Mouse (Mus musculus): ENCODE measurements around the gene Ptpn7. TPM values are rescaled to one million over a fixed set of nuclear protein-coding genes. Genes with fewer than 3 reads are reported as not detected.
"Not testable (repeated sequence)": the region's sequence is repeated elsewhere in the genome, so short reads cannot be mapped to it uniquely, and the experiment has no call there.

The Ptpn7 gene
- polyA plus RNA-seq, 1 experiment from 2014 or later: 2.8 TPM

- H3K27me3 ChIP-seq (ENCODE audit: control insufficient read depth, insufficient read depth, low read length); H3K36me3 ChIP-seq (ENCODE audit: control insufficient read depth, insufficient read depth, low read length); H3K4me2 ChIP-seq (ENCODE audit: low read depth, low read length); H3K9me3 ChIP-seq (replicated peaks; ENCODE audit: control insufficient read depth, low read length); H3K4me3 ChIP-seq (replicated peaks; ENCODE audit: low read length); H3K4me1 ChIP-seq (ENCODE audit: control insufficient read depth, insufficient read depth, low read length); H3K9ac ChIP-seq (ENCODE audit: low read length); ATAC-seq (ENCODE audit: insufficient read depth, low FRiP score); H3K27ac ChIP-seq (ENCODE audit: low read length): not testable (repeated sequence)
- WGBS: 74% methylated on average over 5 of the region's 5 CpGs
Observed at GRCm38 (mm10) chr1:135194335-135194734, 61.8 kb downstream of the Ptpn7 start.

Other genes starting within 250 kb of the Ptpn7 start
- gene Ppp1r12b, start 176.8 kb upstream of the Ptpn7 start, polyA plus RNA-seq (2015; fragmentation: Nextera tagmentation; extraction: Ambion mirVana): 24.5 and 28.9 TPM in 2 replicates
- 27.8 and 33.2 TPM in 2 replicates for gene Ube2t, start 170.1 kb upstream of the Ptpn7 start, polyA plus RNA-seq (2015; fragmentation: Nextera tagmentation; extraction: Ambion mirVana)
- gene Lgr6, start 27.4 kb upstream of the Ptpn7 start, polyA plus RNA-seq (2015; fragmentation: Nextera tagmentation; extraction: Ambion mirVana): 1.1 and 1.2 TPM in 2 replicates
- 35.3 and 37.6 TPM in 2 replicates for gene Arl8a, start 14.1 kb downstream of the Ptpn7 start, polyA plus RNA-seq (2015; fragmentation: Nextera tagmentation; extraction: Ambion mirVana)
- 0.90 and 1.3 TPM in 2 replicates for gene Gpr37l1, start 35.0 kb downstream of the Ptpn7 start, polyA plus RNA-seq (2015; fragmentation: Nextera tagmentation; extraction: Ambion mirVana)
- gene Elf3, start 125.9 kb downstream of the Ptpn7 start, polyA plus RNA-seq (2015; fragmentation: Nextera tagmentation; extraction: Ambion mirVana): 161 and 211 TPM in 2 replicates
- 129 and 131 TPM in 2 replicates for gene Rnpep, start 151.4 kb downstream of the Ptpn7 start, polyA plus RNA-seq (2015; fragmentation: Nextera tagmentation; extraction: Ambion mirVana)
- gene Timm17a, start 181.1 kb downstream of the Ptpn7 start, polyA plus RNA-seq (2015; fragmentation: Nextera tagmentation; extraction: Ambion mirVana): 194 and 219 TPM in 2 replicates
- gene Lmod1, start 192.1 kb downstream of the Ptpn7 start, polyA plus RNA-seq (2015; fragmentation: Nextera tagmentation; extraction: Ambion mirVana): 17.5 and 20.2 TPM in 2 replicates
- gene Shisa4, start 242.5 kb downstream of the Ptpn7 start, polyA plus RNA-seq (2015; fragmentation: Nextera tagmentation; extraction: Ambion mirVana): 37.2 and 38.8 TPM in 2 replicates